Mouse (Mus musculus): ENCODE results near the gene Crybb2.

- TF ChIP-seq CTCF (IDR thresholded peaks at IDR 0.05) = no peak
- no peak for TF ChIP-seq EP300 (IDR thresholded peaks at IDR 0.05)
Measured at GRCm38 (mm10) chr5:113105481-113105880, 35.6 kb upstream of the Crybb2 start.
